Mouse (Mus musculus) liver, embryonic 15.5 days (tissue): Measurements from ENCODE around the gene Ran. TPM values are rescaled to one million over a fixed set of nuclear protein-coding genes. Genes with fewer than 3 reads are reported as not detected.

Source experiments
- ATAC-seq: fragments of 200-750 bp; cut with Nextera tagmentation; 2 replicates; pipeline ENCODE4 v1.8.0; 2017; ENCODE audit warnings: moderate number of reproducible peaks, mild to moderate bottlenecking, moderate library complexity; ENCODE audit not compliant: insufficient read depth
- H3K27ac ChIP-seq: fragments of 300-500 bp; sonication (generic); replicated peaks from 2 replicates; pipeline ENCODE4 v1.5.1; 2015; ENCODE audit warnings: mild to moderate bottlenecking, inconsistent platforms
- H3K27me3 ChIP-seq: fragments of 300-500 bp; sonication (generic); 2 replicates; pipeline ENCODE4 v1.6.1; 2015; ENCODE audit warnings: mild to moderate bottlenecking, inconsistent platforms
- H3K36me3 ChIP-seq: fragments of 300-500 bp; sonication (generic); replicated peaks from 2 replicates; pipeline ENCODE4 v1.6.1; 2015; ENCODE audit warnings: moderate library complexity, mild to moderate bottlenecking, inconsistent platforms
- H3K4me1 ChIP-seq: fragments of 300-500 bp; sonication (generic); replicated peaks from 2 replicates; pipeline ENCODE4 v1.6.1; 2015; ENCODE audit warnings: inconsistent platforms
- H3K4me2 ChIP-seq: fragments of 300-500 bp; sonication (generic); 2 replicates; pipeline ENCODE4 v1.6.1; 2015; ENCODE audit warnings: moderate library complexity, mild to moderate bottlenecking, inconsistent platforms
- H3K4me3 ChIP-seq: fragments of 300-500 bp; sonication (generic); replicated peaks from 2 replicates; pipeline ENCODE4 v1.5.1; 2015; ENCODE audit warnings: mild to moderate bottlenecking, inconsistent platforms
- H3K9ac ChIP-seq: fragments of 300-500 bp; sonication (generic); 2 replicates; pipeline ENCODE4 v1.6.1; 2015; ENCODE audit warnings: moderate library complexity, mild to moderate bottlenecking, inconsistent platforms
- H3K9me3 ChIP-seq: fragments of 300-500 bp; sonication (generic); replicated peaks from 2 replicates; pipeline ENCODE4 v1.6.1; 2016; ENCODE audit warnings: inconsistent platforms
- WGBS: fragments of 180-500 bp; shearing (Covaris S2); methylation state at CpG from one replicate; pipeline ENCODE4 v1.1.7; 2015; ENCODE audit warnings: mixed read lengths; ENCODE audit not compliant: insufficient replicate concordance; 5-methylcytosine and 5-hydroxymethylcytosine counted together
- polyA plus RNA-seq: library from polyadenylated mRNA; unstranded; fragments of >200 nt; fragmentation: Nextera tagmentation; extraction: Ambion mirVana; gene quantifications from 2 replicates; pipeline ENCODE4 v1.2.1, GENCODE M21; 2015

The Ran gene
- polyA plus RNA-seq, 1 experiment from 2014 or later, result 412 TPM

DNA sequence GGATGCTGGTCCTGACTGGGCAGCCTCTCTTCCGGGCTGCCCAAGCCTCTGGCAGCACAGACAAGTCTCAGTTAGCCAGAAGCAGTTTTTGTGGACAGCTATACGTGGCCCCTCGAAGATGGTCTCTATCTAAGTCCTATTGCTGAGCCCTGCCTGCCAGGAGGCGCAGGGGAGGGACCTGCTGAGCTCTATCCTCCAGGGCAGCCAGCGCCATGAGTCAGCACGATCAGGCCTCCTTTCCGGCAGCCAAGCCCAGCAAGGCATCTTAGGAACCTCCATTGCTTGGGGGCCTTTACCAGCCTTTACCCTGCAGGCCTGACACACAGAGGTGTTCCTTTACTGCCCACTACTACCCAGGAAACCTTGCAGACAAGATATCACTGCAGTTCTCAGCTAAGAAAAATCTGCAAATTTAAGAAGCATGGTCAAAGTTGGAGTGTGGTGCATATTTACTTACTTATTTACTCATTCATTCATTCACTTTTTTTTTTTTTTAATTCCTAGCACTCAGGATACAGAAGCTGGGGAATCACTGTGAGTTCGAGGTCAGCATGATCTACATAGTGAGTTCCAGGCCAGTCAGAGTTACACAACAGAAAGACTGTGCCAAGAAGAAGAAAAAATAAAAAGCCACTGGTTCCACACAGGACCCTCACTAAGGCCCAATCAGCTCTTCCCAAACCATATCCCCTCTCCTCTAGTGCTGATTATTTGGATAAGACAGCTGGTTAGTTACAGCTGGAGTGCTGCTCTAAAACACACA, 19.0 kb upstream of the Ran start:
- peak overlapping the region; percentile 98 for H3K27ac ChIP-seq
- H3K36me3 ChIP-seq, result peaks cover 73% of the 10 kb centered on the region
- no peaks in the 10 kb centered on the region for H3K9me3 ChIP-seq
- ATAC-seq, result peak; percentile 85
- no peaks in the 10 kb centered on the region for H3K27me3 ChIP-seq
- H3K4me1 ChIP-seq, result peaks cover 68% of the 10 kb centered on the region
- H3K4me3 ChIP-seq, result peak overlapping the region; percentile 37
- WGBS, result 12% methylated on average over 8 of the region's 8 CpGs
- H3K9ac ChIP-seq, result peak overlapping the region; percentile 51
- H3K4me2 ChIP-seq, result peak overlapping the region; percentile 68

GRCm38 (mm10) chr5:129002571-129003011, 17.3 kb upstream of the Ran start:
- Histone ChIP-seq H3K4me3 (peak overlapping the region; percentile 27), H3K4me2 (peak overlapping the region; percentile 68), H3K4me1 (peaks cover 80% of the 10 kb centered on the region), H3K27ac (peak overlapping the region; percentile 98), H3K36me3 (peaks cover 59% of the 10 kb centered on the region), H3K9me3 (no peaks in the 10 kb centered on the region), H3K27me3 (no peaks in the 10 kb centered on the region), H3K9ac (peak overlapping the region; percentile 51; the same call in 1 of the 2 replicates)
- WGBS, result 12% methylated on average over 14 of the region's 14 CpGs
- peak; percentile 12; the same call in 1 of the 2 replicates for ATAC-seq

GRCm38 (mm10) chr5:129005416-129005815, 14.5 kb upstream of the Ran start:
- peak overlapping the region; percentile 98 for H3K27ac ChIP-seq
- peaks cover 31% of the 10 kb centered on the region for H3K36me3 ChIP-seq
- H3K27me3 ChIP-seq, result no peaks in the 10 kb centered on the region
- H3K4me2 ChIP-seq, result peak overlapping the region; percentile 71
- peak overlapping the region; percentile 94 for H3K9ac ChIP-seq
- 71% methylated on average over 3 of the region's 3 CpGs for WGBS
- no peaks in the 10 kb centered on the region for H3K9me3 ChIP-seq
- peaks cover 82% of the 10 kb centered on the region for H3K4me1 ChIP-seq
- ATAC-seq, result no peak
- peak overlapping the region; percentile 87 for H3K4me3 ChIP-seq

- H3K36me3 ChIP-seq, result peaks cover 31% of the 10 kb centered on the region
- 24% methylated on average over 18 of the region's 18 CpGs for WGBS
- no peaks in the 10 kb centered on the region for H3K27me3 ChIP-seq
- peak overlapping the region; percentile 94 for H3K9ac ChIP-seq
- H3K9me3 ChIP-seq, result no peaks in the 10 kb centered on the region
- peak overlapping the region; percentile 71 for H3K4me2 ChIP-seq
- H3K4me1 ChIP-seq, result peaks cover 77% of the 10 kb centered on the region
- H3K27ac ChIP-seq, result peak overlapping the region; percentile 98
- ATAC-seq, result no peak
- peak overlapping the region; percentile 87 for H3K4me3 ChIP-seq
Measured at GRCm38 (mm10) chr5:129006031-129006788, 13.7 kb upstream of the Ran start.

DNA sequence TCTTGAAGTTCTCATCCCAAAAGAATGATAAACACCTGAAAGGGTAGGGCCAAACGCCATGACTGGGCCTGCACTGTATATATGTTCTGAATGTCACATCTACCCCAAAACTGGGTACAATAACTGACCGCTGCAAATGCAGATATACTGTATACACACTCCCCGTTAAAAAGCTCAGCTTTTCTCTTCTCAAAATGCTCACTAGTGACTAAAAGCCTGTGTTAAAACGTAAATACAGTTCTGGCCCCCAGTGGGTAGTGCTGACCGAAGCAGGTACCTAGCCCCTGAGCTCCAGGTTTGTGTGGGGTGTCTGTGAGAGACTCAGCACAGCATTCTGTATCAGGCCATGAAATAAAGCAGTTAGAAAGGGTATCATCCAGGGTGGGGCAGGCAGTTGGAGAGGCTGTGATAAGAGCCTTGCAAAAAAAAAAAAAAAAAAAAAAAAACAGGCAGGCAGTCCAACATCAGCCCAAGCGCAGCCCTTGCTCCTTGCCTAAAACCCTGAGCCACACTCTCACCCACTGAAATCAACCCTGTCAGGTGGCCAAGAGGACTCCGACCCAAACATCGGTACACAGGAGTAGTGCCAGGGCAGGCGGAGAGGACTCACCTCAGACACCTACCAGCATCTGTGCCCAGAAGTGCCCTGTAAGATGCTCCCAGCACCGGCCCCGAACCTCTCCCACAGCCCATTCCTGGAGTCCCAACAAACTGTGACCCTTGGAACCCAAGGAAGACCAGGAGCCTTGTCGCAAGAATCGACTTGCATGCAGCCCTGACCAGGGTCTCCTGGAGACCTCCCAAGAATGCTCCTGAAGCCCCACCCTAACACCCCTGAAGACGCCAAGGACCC, 12.5 kb upstream of the Ran start:
- peaks cover 70% of the 10 kb centered on the region for H3K4me1 ChIP-seq
- peak; percentile 68 for ATAC-seq
- peak overlapping the region; percentile 87 for H3K4me3 ChIP-seq
- H3K9me3 ChIP-seq, result no peaks in the 10 kb centered on the region
- peaks cover 28% of the 10 kb centered on the region for H3K36me3 ChIP-seq
- peak overlapping the region; percentile 94 for H3K9ac ChIP-seq
- H3K27me3 ChIP-seq, result no peaks in the 10 kb centered on the region
- H3K27ac ChIP-seq, result peak overlapping the region; percentile 98
- peak overlapping the region; percentile 71 for H3K4me2 ChIP-seq
- WGBS, result 17% methylated on average over 14 of the region's 14 CpGs

GRCm38 (mm10) chr5:129008008-129008407, 11.9 kb upstream of the Ran start:
- Histone ChIP-seq H3K27me3 (no peaks in the 10 kb centered on the region), H3K9ac (peak overlapping the region; percentile 94), H3K4me2 (peak overlapping the region; percentile 71), H3K36me3 (peaks cover 24% of the 10 kb centered on the region), H3K9me3 (no peaks in the 10 kb centered on the region), H3K4me1 (peaks cover 70% of the 10 kb centered on the region), H3K4me3 (peak overlapping the region; percentile 87), H3K27ac (peak overlapping the region; percentile 98)
- peak; percentile 51 for ATAC-seq
- under 1% methylated on average over 18 of the region's 18 CpGs for WGBS

GRCm38 (mm10) chr5:129008412-129008826, 11.4 kb upstream of the Ran start, which contains the start of gene Stx2:
Gene Stx2 (minus strand): TSS chr5:129008574.
- Histone ChIP-seq H3K27ac (peak within 1 kb of the TSS; percentile 98), H3K4me2 (peak within 1 kb of the TSS; percentile 71), H3K36me3 (peaks cover 24% of the 10 kb centered on the region), H3K4me1 (peaks cover 66% of the 10 kb centered on the region), H3K4me3 (peak within 1 kb of the TSS; percentile 87), H3K9me3 (no peaks in the 10 kb centered on the region), H3K9ac (peak within 1 kb of the TSS; percentile 94), H3K27me3 (no peaks in the 10 kb centered on the region)
- peak; percentile 86 for ATAC-seq
- WGBS, result under 1% methylated on average over 39 of the region's 39 CpGs

DNA sequence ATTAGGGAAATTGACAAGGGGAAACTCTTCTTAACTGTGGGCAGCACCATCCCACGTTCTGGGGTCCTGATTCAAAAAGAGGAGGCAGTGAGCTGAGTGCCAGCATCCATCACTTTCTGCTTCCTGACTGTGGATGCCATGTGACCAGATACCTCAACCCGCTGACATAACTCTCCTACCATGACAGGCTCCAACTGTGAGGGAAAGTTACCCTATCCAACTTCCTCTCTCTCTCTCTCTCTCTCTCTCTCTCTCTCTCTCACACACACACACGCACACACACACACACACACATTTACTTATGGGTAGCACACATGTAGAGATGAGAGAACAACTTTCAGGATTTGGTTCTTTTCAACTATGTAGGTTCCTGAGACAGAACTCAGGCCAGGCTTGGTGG, 10.3 kb upstream of the Ran start:
- Histone ChIP-seq H3K9ac (peak overlapping the region; percentile 94; the same call in 1 of the 2 replicates), H3K9me3 (no peaks in the 10 kb centered on the region), H3K4me2 (peak overlapping the region; percentile 71; the same call in 1 of the 2 replicates), H3K27ac (peak overlapping the region; percentile 84), H3K4me1 (peaks cover 54% of the 10 kb centered on the region), H3K36me3 (peaks cover 16% of the 10 kb centered on the region), H3K4me3 (no peak overlapping the region), H3K27me3 (no peaks in the 10 kb centered on the region)
- ATAC-seq, result no peak
- WGBS, result 35% methylated on average over 3 of the region's 3 CpGs

DNA sequence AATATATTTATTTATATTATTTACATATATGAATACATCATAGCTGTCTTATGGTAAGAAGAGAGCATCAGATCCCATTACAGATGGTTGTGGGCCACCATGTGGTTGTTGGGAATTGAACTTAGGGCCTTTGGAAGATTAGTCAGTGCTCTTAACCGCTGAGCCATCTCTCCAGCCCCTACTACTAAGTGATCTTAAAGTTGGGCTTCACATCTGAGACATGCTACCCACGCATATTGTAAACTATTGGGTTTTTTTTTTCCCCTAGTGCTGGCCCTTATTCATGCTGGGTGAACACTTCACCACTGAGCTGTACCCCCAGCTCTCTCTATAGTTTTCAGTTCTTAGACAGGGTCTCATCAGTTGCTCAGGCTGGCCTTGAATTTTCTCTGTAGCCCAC, 8.9 kb upstream of the Ran start:
- WGBS, result 69% methylated on average over 2 of the region's 2 CpGs
- Histone ChIP-seq H3K4me1 (peaks cover 41% of the 10 kb centered on the region), H3K27me3 (no peaks in the 10 kb centered on the region), H3K27ac (no peak overlapping the region), H3K4me2 (no peak overlapping the region), H3K36me3 (peaks cover 2% of the 10 kb centered on the region), H3K4me3 (no peak overlapping the region), H3K9me3 (no peaks in the 10 kb centered on the region), H3K9ac (no peak overlapping the region)
- ATAC-seq, result no peak

- WGBS, result 41% methylated on average over 3 of the region's 3 CpGs
- Histone ChIP-seq H3K27ac (no peak overlapping the region), H3K9me3 (no peaks in the 10 kb centered on the region), H3K4me1 (peaks cover 34% of the 10 kb centered on the region), H3K4me2 (no peak overlapping the region), H3K36me3 (no peaks in the 10 kb centered on the region), H3K4me3 (no peak overlapping the region), H3K9ac (no peak overlapping the region), H3K27me3 (no peaks in the 10 kb centered on the region)
- no peak for ATAC-seq
Measured at GRCm38 (mm10) chr5:129015020-129015419, 4.8 kb upstream of the Ran start.
